Mouse (Mus musculus) frontal cortex, postnatal 14 days (tissue): Measurements from ENCODE around the gene Gm45799.

Experiments used
- DNase-seq, 2 experiments: peaks; one replicate each; pipeline ENCODE4 v3.0.0; 2022; ENCODE audit warnings: low spot score in 2 of 2

The Gm45799 gene

GRCm38 (mm10) chr7:105640894-105641255, 523 bp downstream of the Gm45799 start:
- DNase-seq: no peak

- no peak for DNase-seq
Observed at GRCm38 (mm10) chr7:105641936-105642335, 1.6 kb downstream of the Gm45799 start.

GRCm38 (mm10) chr7:105650639-105651435, 10.5 kb downstream of the Gm45799 start, which contains the start of gene Dnhd1:
Dnhd1 (plus strand) TSS chr7:105650827.
- peak in 1 of 2 experiments; percentile 46 for DNase-seq

- no peak for DNase-seq
Observed at GRCm38 (mm10) chr7:105685541-105686197, 45.3 kb downstream of the Gm45799 start.

- no peak for DNase-seq
Observed at GRCm38 (mm10) chr7:105690875-105691274, 50.5 kb downstream of the Gm45799 start.

GRCm38 (mm10) chr7:105703184-105703583, 62.8 kb downstream of the Gm45799 start:
- DNase-seq: no peak

GRCm38 (mm10) chr7:105703816-105704215, 63.5 kb downstream of the Gm45799 start:
- no peak for DNase-seq

GRCm38 (mm10) chr7:105708733-105709132, 68.4 kb downstream of the Gm45799 start:
- no peak for DNase-seq

GRCm38 (mm10) chr7:105715366-105715765, 75.0 kb downstream of the Gm45799 start:
- DNase-seq: no peak

GRCm38 (mm10) chr7:105721916-105722315, 81.6 kb downstream of the Gm45799 start:
- no peak for DNase-seq

- DNase-seq: peak in 1 of 2 experiments; percentile 37
Observed at GRCm38 (mm10) chr7:105726144-105726979, 86.0 kb downstream of the Gm45799 start.

- DNase-seq: no peak
Observed at GRCm38 (mm10) chr7:105726980-105727325, 86.6 kb downstream of the Gm45799 start.

GRCm38 (mm10) chr7:105728701-105729428, 88.5 kb downstream of the Gm45799 start:
- DNase-seq: no peak

- DNase-seq: no peak
Observed at GRCm38 (mm10) chr7:105733836-105734235, 93.5 kb downstream of the Gm45799 start.
